Mouse (Mus musculus): Measurements from ENCODE around the gene Stmnd1.
A peak's percentile ranks its signal among the peaks of the same experiment; 100 is the strongest.
"Not testable (repeated sequence)": the region's sequence is repeated elsewhere in the genome, so short reads cannot be mapped to it uniquely, and the experiment has no call there.

The Stmnd1 gene

DNA sequence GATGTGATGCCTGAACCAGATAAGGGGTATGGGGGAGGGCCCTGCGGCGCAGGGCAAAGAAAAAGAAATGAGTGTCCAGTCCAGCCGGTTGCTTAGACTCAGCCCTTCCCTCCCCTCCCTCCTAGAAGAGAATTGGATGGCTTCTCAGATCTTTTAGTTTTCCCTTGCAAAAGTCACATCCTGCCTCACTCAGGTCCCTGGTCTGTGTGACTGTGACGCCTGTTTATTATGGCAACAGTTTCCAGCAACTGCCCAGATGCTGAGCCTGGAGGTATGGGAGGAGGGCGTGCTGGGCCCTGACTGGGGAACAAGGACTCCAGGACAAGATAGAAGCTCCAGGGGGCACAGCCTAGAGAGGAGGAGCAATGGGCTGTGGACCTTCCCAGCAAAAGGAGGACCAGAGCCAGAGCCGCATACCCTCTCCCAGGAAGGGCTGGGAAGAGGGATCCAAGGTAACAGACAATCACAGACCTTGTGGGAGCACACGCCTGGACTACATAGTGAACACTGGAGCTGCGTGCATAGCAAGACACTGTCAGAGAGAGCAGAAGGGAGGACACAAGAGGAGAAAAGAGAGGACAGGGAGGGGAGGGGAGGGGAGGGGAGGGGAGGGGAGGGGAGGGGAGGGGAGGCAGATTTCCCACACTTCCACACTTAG, at the start of gene Stmnd1:
Gene Stmnd1, plus strand, starts transcription at position 269 of the 658 bp plus-strand sequence.
- no peak for DNase-seq

DNA sequence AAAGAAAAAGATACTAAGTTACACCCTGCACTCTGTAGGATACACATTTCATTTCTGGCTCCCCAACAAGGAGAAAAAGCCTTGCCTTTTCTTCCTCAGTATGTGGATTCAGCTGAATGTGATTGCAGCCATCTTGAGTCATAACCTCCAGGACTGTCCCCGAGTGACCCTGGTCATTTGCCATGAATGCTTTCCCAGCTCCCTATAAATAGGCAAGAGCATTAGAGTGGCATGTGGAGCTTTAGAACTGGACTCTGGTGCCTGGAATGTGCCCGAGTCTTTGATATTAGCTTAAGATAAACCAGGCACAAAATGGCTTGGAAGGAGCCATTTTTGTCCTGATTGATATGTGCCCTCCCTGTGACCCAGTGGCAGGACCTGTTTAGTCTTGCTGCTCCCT, 46.6 kb upstream of the Stmnd1 start:
- no peak for DNase-seq

- no peak for DNase-seq
Observed at GRCm38 (mm10) chr13:46227486-46227885, 46.0 kb upstream of the Stmnd1 start.

DNA sequence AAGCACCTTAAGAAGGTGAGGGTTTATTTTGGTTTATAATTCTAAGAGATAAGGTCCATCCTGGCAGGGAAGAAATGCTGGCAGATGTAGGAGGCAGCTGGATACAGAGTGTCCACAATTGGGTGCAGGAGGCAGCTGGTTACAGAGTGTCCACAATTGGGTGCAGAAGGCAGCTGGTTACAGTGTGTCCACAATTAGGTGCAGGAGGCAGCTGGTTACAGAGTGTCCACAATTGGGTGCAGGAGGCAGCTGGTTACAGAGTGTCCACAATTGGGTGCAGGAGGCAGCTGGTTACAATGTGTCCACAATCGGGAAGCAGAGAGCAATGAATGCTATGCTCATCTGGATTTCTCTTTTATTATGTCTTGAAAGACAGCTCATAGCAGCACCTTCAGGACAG, 44.8 kb upstream of the Stmnd1 start:
- not testable (repeated sequence) for DNase-seq

- peak in 1 of 2 experiments; percentile 23 for DNase-seq
Observed at GRCm38 (mm10) chr13:46231514-46232085, 41.9 kb upstream of the Stmnd1 start.

DNA sequence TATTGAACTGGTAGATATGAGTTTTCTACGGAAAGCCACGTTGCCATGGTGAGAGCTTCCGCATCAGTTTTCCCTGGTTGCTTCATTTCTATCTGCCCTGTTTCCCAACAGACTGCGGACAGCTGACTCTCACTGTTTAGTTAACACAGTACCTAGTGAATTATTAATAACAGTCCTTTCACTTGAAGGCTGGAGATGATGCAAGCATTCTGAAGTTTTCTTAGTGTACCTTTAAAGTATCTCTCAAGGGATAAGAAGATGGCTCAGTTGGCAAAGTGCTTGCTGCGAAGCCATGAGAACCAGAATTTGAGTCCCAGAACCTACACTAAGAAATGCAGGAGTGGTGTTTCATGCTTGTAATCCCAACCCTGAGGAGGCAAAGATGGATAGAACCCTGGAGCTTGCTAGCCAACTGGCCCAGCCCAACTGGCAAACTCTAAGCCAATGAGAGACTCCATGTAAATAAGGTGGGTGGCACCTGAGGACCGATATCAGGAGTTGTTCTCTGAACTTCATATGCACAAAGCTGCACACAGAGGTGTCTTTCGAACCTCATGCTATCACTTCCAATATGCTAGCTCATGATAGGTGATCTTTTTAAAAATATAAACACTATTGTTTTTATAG, 35.7 kb upstream of the Stmnd1 start:
- no peak for DNase-seq

GRCm38 (mm10) chr13:46238796-46239195, 34.7 kb upstream of the Stmnd1 start:
- no peak for DNase-seq

DNA sequence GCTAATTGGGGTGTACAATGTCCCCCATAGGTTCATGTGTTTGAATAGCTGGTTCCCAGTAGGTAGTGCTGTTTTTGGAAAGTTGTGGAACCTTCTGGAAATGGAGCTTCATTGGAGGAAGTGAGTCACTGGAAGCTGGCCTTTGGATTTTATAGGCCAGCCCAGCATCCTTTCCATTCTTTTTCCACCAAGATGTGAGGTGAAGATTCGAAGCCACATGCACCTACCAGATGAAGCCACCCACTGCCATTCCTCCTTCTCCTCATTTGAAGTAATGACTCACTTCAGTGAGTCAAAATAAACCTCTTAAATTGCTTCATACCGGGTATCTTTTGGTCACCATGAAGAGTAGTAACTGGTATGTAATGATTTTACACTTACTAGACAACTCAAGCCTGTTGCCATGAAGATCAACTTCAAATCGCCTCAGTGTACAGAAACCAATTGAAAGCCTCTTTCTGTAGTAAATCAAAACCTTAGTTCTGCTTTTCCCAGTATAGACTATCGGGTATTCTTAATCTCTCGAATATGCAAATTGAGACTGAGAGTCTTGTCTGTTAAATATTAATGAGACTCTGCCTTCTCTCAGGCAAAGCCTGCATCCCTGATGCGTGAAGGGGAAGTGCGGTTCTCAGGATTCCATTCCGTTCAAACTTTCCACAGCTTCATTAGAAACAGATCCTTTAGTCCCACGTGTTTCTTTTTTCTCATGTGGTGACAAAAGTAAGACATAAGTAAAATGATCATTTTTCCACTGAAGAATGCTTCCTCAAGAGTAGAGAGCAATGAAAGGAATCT, 31.9 kb upstream of the Stmnd1 start:
- no peak for DNase-seq

DNA sequence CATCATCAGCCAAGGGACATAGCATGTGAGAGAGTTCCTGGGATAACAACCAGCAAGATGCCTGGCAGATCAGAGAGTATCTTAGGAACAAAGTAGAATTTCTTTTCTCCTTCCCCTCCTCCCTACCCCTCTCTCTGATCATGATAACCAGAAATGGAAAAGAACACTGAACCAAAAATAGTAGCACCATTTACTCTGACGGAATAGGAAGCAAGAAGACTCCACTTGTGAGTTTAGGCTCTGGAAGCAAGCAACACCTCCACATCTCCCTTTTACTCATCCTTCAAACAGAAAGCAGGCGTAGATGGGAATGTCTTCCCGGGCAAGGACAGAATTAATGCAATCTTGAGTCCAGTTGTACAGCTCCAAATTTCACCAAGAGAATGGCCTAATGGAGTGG, 19.8 kb upstream of the Stmnd1 start:
- DNase-seq: no peak

DNA sequence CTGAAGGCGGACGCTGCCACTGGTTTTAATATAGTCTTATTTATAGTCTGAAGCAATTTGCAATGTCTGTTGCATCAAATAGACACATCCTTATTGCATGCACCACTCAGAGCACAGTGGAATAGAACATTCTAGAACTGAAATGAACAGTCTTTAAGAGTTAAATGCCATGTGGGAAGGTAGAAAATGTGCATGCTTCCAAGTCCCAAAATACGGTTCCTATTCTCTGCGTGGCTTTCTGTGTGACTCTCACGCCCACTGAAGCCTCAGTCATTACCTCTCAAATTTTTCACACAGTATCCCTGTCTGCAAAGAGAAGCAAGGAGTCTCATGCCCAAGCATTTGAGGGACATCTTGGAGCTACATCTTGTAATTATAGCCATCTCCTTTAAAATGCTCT, 19.4 kb upstream of the Stmnd1 start:
- no peak for DNase-seq

- no peak for DNase-seq
Observed at GRCm38 (mm10) chr13:46255616-46256015, 17.9 kb upstream of the Stmnd1 start.

- DNase-seq: peak; percentile 42 to 73
Observed at GRCm38 (mm10) chr13:46257847-46258246, 15.7 kb upstream of the Stmnd1 start.

DNA sequence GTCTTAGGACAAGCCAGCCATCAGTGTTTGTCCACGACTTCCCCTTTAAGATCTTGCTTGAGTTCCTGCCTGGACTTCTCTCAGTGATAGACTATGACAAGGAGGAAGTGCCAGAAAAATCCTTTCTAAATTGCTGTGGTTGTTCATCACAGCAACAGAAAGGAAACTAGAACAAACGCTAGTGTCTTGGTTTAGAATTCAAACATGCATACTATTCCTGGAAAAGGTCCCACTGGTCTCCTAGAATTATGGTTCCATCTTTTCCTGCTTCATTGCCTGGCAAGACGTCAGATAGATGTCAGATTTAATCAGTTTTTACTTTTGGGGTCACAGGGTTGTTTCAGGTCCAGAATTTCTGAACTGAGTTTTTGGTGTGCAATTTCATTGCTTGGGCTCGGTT, 14.0 kb upstream of the Stmnd1 start:
- no peak for DNase-seq

- DNase-seq: no peak
Observed at GRCm38 (mm10) chr13:46261244-46261643, 12.3 kb upstream of the Stmnd1 start.

DNA sequence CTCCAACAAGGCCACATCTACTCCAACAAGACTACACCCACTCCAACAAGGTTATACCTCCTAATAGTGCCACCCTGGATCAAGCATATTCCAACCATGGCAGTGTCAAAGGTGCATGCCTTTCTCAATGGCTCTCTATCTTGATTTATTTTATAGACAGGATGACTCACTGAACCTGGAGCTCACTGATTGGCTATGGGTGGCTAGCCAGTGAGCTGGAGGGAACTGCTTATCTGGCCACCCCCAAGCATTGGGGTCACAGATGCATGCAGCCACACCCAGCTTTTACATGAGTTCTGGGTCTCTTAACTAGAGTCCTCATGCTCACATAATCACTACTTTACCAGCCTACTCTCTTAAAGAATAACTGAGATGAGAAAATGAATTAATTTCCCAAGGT, 5.7 kb upstream of the Stmnd1 start:
- no peak for DNase-seq

DNA sequence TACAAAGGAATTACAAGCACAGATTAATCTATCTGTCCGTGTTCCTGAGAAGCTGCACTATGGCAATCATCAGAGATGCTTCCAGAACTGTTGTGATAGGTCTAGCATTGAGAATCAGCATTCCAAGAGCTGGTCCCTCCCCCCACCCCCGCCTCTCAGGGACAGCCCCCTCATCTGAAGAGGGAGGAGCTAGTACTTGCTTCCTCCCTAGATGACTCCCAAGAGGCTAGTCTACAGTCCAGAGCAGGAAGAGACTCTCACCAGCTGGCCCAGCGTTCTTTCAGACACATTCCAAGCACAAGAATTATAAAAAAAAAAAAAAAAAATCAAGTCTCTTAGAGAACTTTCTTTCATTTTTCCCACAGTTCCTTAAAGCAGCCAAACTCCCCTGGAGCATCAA, 5.2 kb upstream of the Stmnd1 start:
- no peak for DNase-seq

- peak; percentile 10 to 49 for DNase-seq
Observed at GRCm38 (mm10) chr13:46268815-46269445, 4.6 kb upstream of the Stmnd1 start.

GRCm38 (mm10) chr13:46272811-46273452, 589 bp upstream of the Stmnd1 start:
- no peak for DNase-seq

GRCm38 (mm10) chr13:46275701-46276100, 2.2 kb downstream of the Stmnd1 start:
- DNase-seq: no peak

GRCm38 (mm10) chr13:46282543-46282942, 9.0 kb downstream of the Stmnd1 start:
- DNase-seq: no peak

DNA sequence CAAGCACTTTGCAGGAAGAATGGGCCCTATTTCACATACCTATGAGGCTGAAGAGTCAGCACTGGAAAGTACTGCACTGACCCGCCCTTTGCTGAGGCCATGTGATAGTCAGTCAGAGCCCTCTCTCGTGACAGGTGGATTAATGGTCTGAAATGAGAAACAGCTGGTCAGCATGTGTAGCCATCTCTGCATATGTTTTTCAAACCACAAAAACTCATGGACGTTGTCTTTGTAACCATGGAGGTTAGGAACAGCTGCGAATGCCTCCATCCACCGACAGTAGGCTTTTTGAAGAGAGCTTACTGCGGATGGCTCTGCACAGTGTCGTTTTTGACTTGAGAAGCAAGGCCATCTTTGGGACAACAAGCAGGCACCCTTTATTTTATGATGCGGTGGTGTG, 14.3 kb downstream of the Stmnd1 start:
- DNase-seq: no peak

DNA sequence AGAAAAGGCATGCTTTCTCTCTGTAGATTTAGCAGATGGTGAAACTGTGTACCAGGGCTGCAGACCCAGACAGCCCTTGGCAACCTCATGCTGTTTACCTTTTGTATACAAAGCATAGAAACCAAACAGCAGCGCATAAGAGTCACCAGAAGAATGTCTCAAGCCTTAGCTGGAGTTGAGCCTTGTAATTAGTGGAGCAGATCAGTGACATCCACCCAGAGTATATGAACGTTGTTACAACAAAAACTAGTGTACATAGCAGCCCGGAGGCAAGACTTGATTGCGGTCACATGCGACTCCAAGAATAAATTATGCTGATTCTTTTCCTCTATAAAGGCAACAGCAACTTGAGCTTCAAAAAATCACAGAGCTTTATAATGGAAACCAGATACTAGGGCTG, 14.9 kb downstream of the Stmnd1 start:
- no peak for DNase-seq

DNA sequence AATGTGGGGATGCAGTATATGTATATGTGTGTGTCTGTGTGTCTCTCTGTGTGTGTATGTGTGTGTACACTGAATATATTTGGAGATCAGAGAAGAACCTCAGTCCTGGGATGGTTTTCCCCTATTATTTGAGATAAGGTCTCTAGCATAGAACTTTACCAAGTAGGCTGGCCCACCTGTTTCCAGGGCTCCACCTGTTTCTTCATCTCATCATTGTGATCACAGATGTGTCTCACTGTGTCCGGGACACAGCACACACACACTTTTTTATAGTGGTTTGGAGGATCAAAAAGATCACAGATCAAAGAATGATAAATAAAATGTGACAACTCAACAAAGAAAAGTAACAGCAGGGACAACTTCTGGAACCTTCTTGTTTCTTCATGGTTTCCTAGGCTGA, 17.0 kb downstream of the Stmnd1 start:
- no peak for DNase-seq
